Mouse (Mus musculus) ovary, postnatal 36 days (tissue): ENCODE measurements at regions not wholly inside any gene's neighbourhood (a gene's known extent, or its start where the extent isn't known, plus 50 kb on each side); places are given as distances from the start of the nearest gene placed in this dataset.

Experiments used
- DNase-seq: peaks from one replicate; pipeline ENCODE4 v3.0.0; 2022; ENCODE audit warnings: low spot score, mixed read lengths

GRCm38 (mm10) chr12:107027842-107028549 lies 460.4 kb upstream of the 3110018I06Rik start:
- no peak for DNase-seq

- no peak for DNase-seq
Observed at GRCm38 (mm10) chr12:107028985-107029384, 459.4 kb upstream of the 3110018I06Rik start.

GRCm38 (mm10) chr12:107036357-107036756 lies 452.1 kb upstream of the 3110018I06Rik start:
- DNase-seq, result no peak

- no peak for DNase-seq
Observed at GRCm38 (mm10) chr12:107041927-107042652, 446.3 kb upstream of the 3110018I06Rik start.

GRCm38 (mm10) chr12:107046496-107046895 lies 441.9 kb upstream of the 3110018I06Rik start:
- no peak for DNase-seq

GRCm38 (mm10) chr12:107047059-107047531 lies 441.3 kb upstream of the 3110018I06Rik start:
- DNase-seq, result no peak

- no peak for DNase-seq
Observed at GRCm38 (mm10) chr12:107050891-107051635, 437.4 kb upstream of the 3110018I06Rik start.

- no peak for DNase-seq
Observed at GRCm38 (mm10) chr12:107052136-107052535, 436.3 kb upstream of the 3110018I06Rik start.

- no peak for DNase-seq
Observed at GRCm38 (mm10) chr12:107056553-107056952, 431.9 kb upstream of the 3110018I06Rik start.

- no peak for DNase-seq
Observed at GRCm38 (mm10) chr12:107060514-107060913, 427.9 kb upstream of the 3110018I06Rik start.

- DNase-seq, result no peak
Observed at GRCm38 (mm10) chr12:107067346-107067745, 421.1 kb upstream of the 3110018I06Rik start.

- DNase-seq, result no peak
Observed at GRCm38 (mm10) chr12:107082541-107082940, 405.9 kb upstream of the 3110018I06Rik start.

- no peak for DNase-seq
Observed at GRCm38 (mm10) chr12:107085058-107085905, 403.1 kb upstream of the 3110018I06Rik start.

- peak; percentile 11 for DNase-seq
Observed at GRCm38 (mm10) chr12:107085906-107086655, 402.4 kb upstream of the 3110018I06Rik start.

- no peak for DNase-seq
Observed at GRCm38 (mm10) chr12:107092151-107092550, 396.3 kb upstream of the 3110018I06Rik start.

GRCm38 (mm10) chr12:107093326-107093725 lies 395.1 kb upstream of the 3110018I06Rik start:
- no peak for DNase-seq

- DNase-seq, result no peak
Observed at GRCm38 (mm10) chr12:107095409-107095808, 393.0 kb upstream of the 3110018I06Rik start.

GRCm38 (mm10) chr12:107104570-107104969 lies 383.9 kb upstream of the 3110018I06Rik start:
- DNase-seq, result no peak

GRCm38 (mm10) chr12:107105017-107105416 lies 383.4 kb upstream of the 3110018I06Rik start:
- DNase-seq, result no peak

- DNase-seq, result no peak
Observed at GRCm38 (mm10) chr12:107111908-107112770, 376.3 kb upstream of the 3110018I06Rik start.
